Mouse (Mus musculus) heart, postnatal 0 days (tissue): ENCODE results near the gene Clps.

Experiments
- CTCF ChIP-seq: IDR thresholded peaks from 2 replicates; pipeline ENCODE4 v1.5.1; 2016; ENCODE audit warnings: antibody characterized with exemption, control low read depth, low read depth
- EP300 ChIP-seq: IDR thresholded peaks from 2 replicates; pipeline ENCODE4 v1.6.1; 2016; ENCODE audit warnings: antibody characterized with exemption, low read depth

GRCm38 (mm10) chr17:28557772-28558171 is 2.8 kb downstream of the Clps start:
- no peak for TF ChIP-seq CTCF
- TF ChIP-seq EP300, result no peak
